Mouse (Mus musculus) kidney, postnatal 0 days (tissue): Measurements from ENCODE around the gene Slco4c1. TPM values are rescaled to one million over a fixed set of nuclear protein-coding genes. Genes with fewer than 3 reads are reported as not detected.

ENCODE experiments used
- ATAC-seq: fragments of 200-750 bp; cut with Nextera tagmentation; replicated peaks from 2 replicates; pipeline ENCODE4 v1.8.0; 2017; ENCODE audit warnings: low read depth, moderate number of reproducible peaks, moderate TSS enrichment, moderate library complexity; ENCODE audit not compliant: low FRiP score
- DNase-seq: peaks from one replicate; pipeline ENCODE4 v3.0.0-alpha.2; 2016; ENCODE audit warnings: low spot score
- H3K27ac ChIP-seq: fragments of 300-500 bp; sonication (generic); 2 replicates; pipeline ENCODE4 v1.5.1; 2014; ENCODE audit warnings: mild to moderate bottlenecking
- H3K27me3 ChIP-seq: fragments of 300-500 bp; sonication (generic); 2 replicates; pipeline ENCODE4 v1.6.1; 2014; ENCODE audit warnings: low read length, mixed read lengths; ENCODE audit not compliant: insufficient read depth
- H3K36me3 ChIP-seq: fragments of 300-500 bp; sonication (generic); 2 replicates; pipeline ENCODE4 v1.6.1; 2014; ENCODE audit warnings: low read length, mixed read lengths; ENCODE audit not compliant: insufficient read depth
- H3K4me1 ChIP-seq: fragments of 300-500 bp; sonication (generic); replicated peaks from 2 replicates; pipeline ENCODE4 v1.6.1; 2014; ENCODE audit warnings: antibody characterized with exemption, low read length, mixed read lengths; ENCODE audit not compliant: insufficient read depth
- H3K4me2 ChIP-seq: fragments of 300-500 bp; sonication (generic); 2 replicates; pipeline ENCODE4 v1.6.1; 2014; ENCODE audit warnings: mild to moderate bottlenecking, low read length, moderate library complexity, mixed read lengths
- H3K4me3 ChIP-seq: fragments of 300-500 bp; sonication (generic); replicated peaks from 2 replicates; pipeline ENCODE4 v1.5.1; 2014; ENCODE audit warnings: low read depth, low read length
- H3K9ac ChIP-seq: fragments of 300-500 bp; sonication (generic); 2 replicates; pipeline ENCODE4 v1.6.1; 2014; ENCODE audit warnings: low read depth, low read length
- H3K9me3 ChIP-seq: fragments of 300-500 bp; sonication (generic); replicated peaks from 2 replicates; pipeline ENCODE4 v1.6.1; 2016; ENCODE audit warnings: low read length, inconsistent platforms, mixed read lengths
- CTCF ChIP-seq: IDR thresholded peaks from 2 replicates; pipeline ENCODE4 v1.5.1; 2016; ENCODE audit warnings: antibody characterized with exemption, low read depth, mild to moderate bottlenecking, moderate library complexity
- WGBS: fragments of 180-500 bp; shearing (Covaris S2); extraction: QIAGEN DNeasy Blood & Tissue Kit; methylation state at CpG from one replicate; pipeline ENCODE4 v1.1.7; 2014; 5-methylcytosine and 5-hydroxymethylcytosine counted together
- polyA plus RNA-seq: library from polyadenylated mRNA; unstranded; fragments of >200 nt; fragmentation: Nextera tagmentation; extraction: Ambion mirVana; gene quantifications from 2 replicates; pipeline ENCODE4 v1.2.1, GENCODE M21; 2015

Slco4c1 gene
- polyA plus RNA-seq, 1 experiment from 2014 or later: 9.1 TPM

- Histone ChIP-seq H3K9me3 (no peaks in the 10 kb centered on the region), H3K27ac (no peak overlapping the region), H3K36me3 (no peaks in the 10 kb centered on the region), H3K4me1 (no peaks in the 10 kb centered on the region), H3K9ac (no peak overlapping the region), H3K4me3 (no peak overlapping the region), H3K27me3 (no peaks in the 10 kb centered on the region), H3K4me2 (no peak overlapping the region)
- ATAC-seq: no peak
- DNase-seq: no peak
- no peak for TF ChIP-seq CTCF
- 78% methylated on average over 4 of the region's 4 CpGs for WGBS
These were observed 18.4 kb downstream of the Slco4c1 start for GRCm38 (mm10) chr1:96853541-96853940.

- Histone ChIP-seq H3K9ac (no peak overlapping the region), H3K27ac (no peak overlapping the region), H3K4me3 (no peak overlapping the region), H3K4me2 (no peak overlapping the region), H3K27me3 (no peaks in the 10 kb centered on the region), H3K9me3 (no peaks in the 10 kb centered on the region), H3K36me3 (no peaks in the 10 kb centered on the region), H3K4me1 (no peaks in the 10 kb centered on the region)
- TF ChIP-seq CTCF: no peak
- ATAC-seq (no peak), DNase-seq (no peak)
- WGBS: 47% methylated on average over 4 of the region's 4 CpGs
These were observed 22.9 kb downstream of the Slco4c1 start for GRCm38 (mm10) chr1:96849101-96849500.

- Histone ChIP-seq H3K36me3 (no peaks in the 10 kb centered on the region), H3K4me3 (no peak overlapping the region), H3K9ac (no peak overlapping the region), H3K27me3 (no peaks in the 10 kb centered on the region), H3K4me1 (no peaks in the 10 kb centered on the region), H3K4me2 (no peak overlapping the region), H3K9me3 (no peaks in the 10 kb centered on the region), H3K27ac (no peak overlapping the region)
- ATAC-seq: no peak
- DNase-seq: no peak
- 55% methylated on average over 2 of the region's 2 CpGs for WGBS
- TF ChIP-seq CTCF: no peak
These were observed 23.4 kb downstream of the Slco4c1 start for GRCm38 (mm10) chr1:96848606-96849005.

GRCm38 (mm10) chr1:96846727-96847126, 25.2 kb downstream of the Slco4c1 start:
- no peaks in the 10 kb centered on the region for H3K36me3 ChIP-seq
- WGBS: 2% methylated on average over 3 of the region's 3 CpGs
- no peak overlapping the region for H3K9ac ChIP-seq
- DNase-seq (peak; percentile 64), ATAC-seq (no peak)
- no peak overlapping the region for H3K4me2 ChIP-seq
- no peak overlapping the region for H3K4me3 ChIP-seq
- no peaks in the 10 kb centered on the region for H3K4me1 ChIP-seq
- no peaks in the 10 kb centered on the region for H3K27me3 ChIP-seq
- TF ChIP-seq CTCF: peak; percentile 78
- no peaks in the 10 kb centered on the region for H3K9me3 ChIP-seq
- no peak overlapping the region for H3K27ac ChIP-seq

- 37% methylated on average over 2 of the region's 2 CpGs for WGBS
- Histone ChIP-seq H3K9me3 (no peaks in the 10 kb centered on the region), H3K36me3 (no peaks in the 10 kb centered on the region), H3K4me1 (no peaks in the 10 kb centered on the region), H3K9ac (no peak overlapping the region), H3K27ac (no peak overlapping the region), H3K4me2 (no peak overlapping the region), H3K27me3 (no peaks in the 10 kb centered on the region), H3K4me3 (no peak overlapping the region)
- TF ChIP-seq CTCF: no peak
- peak; percentile 71; the same call in 1 of the 2 replicates for ATAC-seq
- DNase-seq: peak; percentile 13
These were observed 66.7 kb downstream of the Slco4c1 start for GRCm38 (mm10) chr1:96805287-96805727.

- H3K9ac ChIP-seq: no peak overlapping the region
- no peak overlapping the region for H3K4me3 ChIP-seq
- ATAC-seq (no peak), DNase-seq (peak; percentile 60)
- TF ChIP-seq CTCF: peak; percentile 82
- H3K36me3 ChIP-seq: no peaks in the 10 kb centered on the region
- H3K27ac ChIP-seq: no peak overlapping the region
- H3K9me3 ChIP-seq: no peaks in the 10 kb centered on the region
- no peak overlapping the region for H3K4me2 ChIP-seq
- no peaks in the 10 kb centered on the region for H3K4me1 ChIP-seq
- no peaks in the 10 kb centered on the region for H3K27me3 ChIP-seq
These were observed 70.4 kb downstream of the Slco4c1 start for GRCm38 (mm10) chr1:96801595-96801994.

- no peak for TF ChIP-seq CTCF
- Histone ChIP-seq H3K27me3 (no peaks in the 10 kb centered on the region), H3K36me3 (no peaks in the 10 kb centered on the region), H3K4me1 (no peaks in the 10 kb centered on the region), H3K9me3 (no peaks in the 10 kb centered on the region), H3K9ac (no peak overlapping the region), H3K4me2 (no peak overlapping the region), H3K4me3 (no peak overlapping the region), H3K27ac (no peak overlapping the region)
- ATAC-seq (no peak), DNase-seq (no peak)
- WGBS: 53% methylated on average over 4 of the region's 4 CpGs
These were observed 77.3 kb downstream of the Slco4c1 start for GRCm38 (mm10) chr1:96794690-96795089.
